Mouse (Mus musculus): ENCODE results near the gene Stxbp4.

GRCm38 (mm10) chr11:90464046-90464595 lies 173.8 kb downstream of the Stxbp4 start:
- TF ChIP-seq POLR2A (IDR thresholded peaks at IDR 0.05; ENCODE audit: low read depth, low read length), result no peak
- TF ChIP-seq CTCF (IDR thresholded peaks at IDR 0.05; ENCODE audit: borderline replicate concordance, insufficient read depth, low read length), result no peak

Measured in embryonic fibroblast, embryonic 13.5 days (primary cell).